Mouse (Mus musculus): ENCODE results near the gene 2610301B20Rik. TPM values are rescaled to one million over a fixed set of nuclear protein-coding genes. Genes with fewer than 3 reads are reported as not detected.
"Not testable (repeated sequence)": the region's sequence is repeated elsewhere in the genome, so short reads cannot be mapped to it uniquely, and the experiment has no call there.

Gene 2610301B20Rik
- polyA plus RNA-seq, 1 experiment from 2014 or later: 26.4 TPM

- H3K36me3 ChIP-seq: no peaks in the 10 kb centered on the region
- no peaks in the 10 kb centered on the region for H3K27me3 ChIP-seq
- H3K27ac ChIP-seq: peak overlapping the region; percentile 98
- peak overlapping the region; percentile 68 for H3K4me2 ChIP-seq
- ATAC-seq (replicated peaks; ENCODE audit: low FRiP score): no peak
- 32% methylated on average over 16 of the region's 16 CpGs for WGBS
- H3K4me1 ChIP-seq: peaks cover 12% of the 10 kb centered on the region
- peak overlapping the region; percentile 86 for H3K4me3 ChIP-seq (replicated peaks)
- no peaks in the 10 kb centered on the region for H3K9me3 ChIP-seq (replicated peaks)
- peak overlapping the region; percentile 77; the same call in 1 of the 2 replicates for H3K9ac ChIP-seq
Observed at GRCm38 (mm10) chr4:10872685-10873539, 1.4 kb upstream of the 2610301B20Rik start.

DNA sequence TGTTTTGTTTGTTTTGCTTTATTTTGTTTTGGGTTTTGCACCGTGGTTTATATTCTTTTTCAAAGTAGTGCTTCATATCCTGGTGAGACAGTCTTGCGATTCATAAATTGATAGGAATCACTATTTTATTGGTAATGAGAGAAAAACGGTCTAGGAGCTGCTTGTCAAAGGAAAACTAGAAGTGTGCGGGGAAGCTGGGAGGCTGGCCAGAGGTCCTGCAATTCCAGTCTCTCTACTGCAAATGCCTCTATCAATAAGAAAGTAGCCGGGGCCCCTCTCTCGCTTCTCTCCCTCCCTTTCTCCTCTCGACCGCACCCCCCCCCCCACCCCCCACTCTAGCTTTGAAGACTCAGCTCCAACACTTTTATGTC lies 764 bp upstream of the 2610301B20Rik start:
- peak overlapping the region; percentile 68 for H3K4me2 ChIP-seq
- peak; percentile 53 for ATAC-seq (replicated peaks; ENCODE audit: low FRiP score)
- H3K27me3 ChIP-seq: no peaks in the 10 kb centered on the region
- WGBS: 2% methylated on average over 7 of the region's 8 CpGs
- peaks cover 12% of the 10 kb centered on the region for H3K4me1 ChIP-seq
- H3K36me3 ChIP-seq: no peaks in the 10 kb centered on the region
- peak overlapping the region; percentile 98 for H3K27ac ChIP-seq
- peak overlapping the region; percentile 86 for H3K4me3 ChIP-seq (replicated peaks)
- no peaks in the 10 kb centered on the region for H3K9me3 ChIP-seq (replicated peaks)
- peak overlapping the region; percentile 77 for H3K9ac ChIP-seq

DNA sequence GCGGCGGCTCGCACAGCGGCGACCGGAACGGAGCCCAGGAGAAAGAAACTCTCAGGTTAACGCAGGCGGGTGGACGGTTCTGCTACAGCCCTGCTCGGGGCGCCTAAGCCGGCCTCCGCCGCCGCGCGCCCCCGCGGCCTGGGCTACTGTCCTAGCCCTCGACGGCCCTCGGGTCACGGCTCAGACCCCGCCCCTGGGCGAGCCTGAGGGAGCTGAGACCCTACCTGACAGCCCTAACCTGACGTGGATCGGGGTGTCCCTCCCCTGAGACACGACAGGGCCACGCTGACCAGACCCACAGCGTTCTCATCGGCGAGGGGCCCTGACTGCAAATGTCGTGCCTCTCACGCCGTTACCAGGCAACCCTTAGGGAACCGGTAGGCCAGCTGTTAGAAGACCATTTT lies 422 bp downstream of the 2610301B20Rik start:
- ATAC-seq (replicated peaks; ENCODE audit: low FRiP score): peak; percentile 89
- WGBS: under 1% methylated on average over 37 of the region's 37 CpGs
- no peaks in the 10 kb centered on the region for H3K36me3 ChIP-seq
- H3K9ac ChIP-seq: peak overlapping the region; percentile 77
- peak overlapping the region; percentile 86 for H3K4me3 ChIP-seq (replicated peaks)
- peak overlapping the region; percentile 98 for H3K27ac ChIP-seq
- H3K4me1 ChIP-seq: peaks cover 12% of the 10 kb centered on the region
- H3K4me2 ChIP-seq: peak overlapping the region; percentile 68
- H3K9me3 ChIP-seq (replicated peaks): no peaks in the 10 kb centered on the region
- H3K27me3 ChIP-seq: no peaks in the 10 kb centered on the region

DNA sequence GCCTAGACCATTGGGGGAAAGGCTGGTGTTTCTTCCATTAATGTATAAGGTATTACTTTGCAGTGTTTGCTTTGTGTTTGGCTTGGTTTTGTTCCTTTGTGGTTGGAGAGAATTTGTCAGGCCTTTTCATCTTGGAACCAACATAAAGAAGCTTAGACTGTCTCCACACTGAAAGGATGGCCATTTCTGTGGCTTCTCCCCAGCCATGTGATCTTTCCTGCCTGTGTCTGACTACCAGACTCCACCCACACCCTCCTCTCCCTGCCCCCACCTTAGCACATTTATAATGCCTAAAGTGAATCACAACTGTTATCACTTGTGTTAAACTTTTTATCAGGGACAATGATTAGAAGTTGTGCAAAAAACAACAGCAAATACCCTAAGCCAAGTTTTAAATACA lies 1.1 kb downstream of the 2610301B20Rik start:
- 0 out of 2 replicates have a peak, but pooled peaks cover 2% of the 10 kb centered on the region for H3K36me3 ChIP-seq
- no peaks in the 10 kb centered on the region for H3K9me3 ChIP-seq (replicated peaks)
- ATAC-seq (replicated peaks; ENCODE audit: low FRiP score): no peak
- peak overlapping the region; percentile 98; the same call in 1 of the 2 replicates for H3K27ac ChIP-seq
- peak overlapping the region; percentile 77 for H3K9ac ChIP-seq
- H3K4me2 ChIP-seq: peak overlapping the region; percentile 68
- H3K27me3 ChIP-seq: no peaks in the 10 kb centered on the region
- H3K4me3 ChIP-seq (replicated peaks): peak overlapping the region; percentile 86
- peaks cover 12% of the 10 kb centered on the region for H3K4me1 ChIP-seq

GRCm38 (mm10) chr4:10877057-10877456 lies 2.8 kb downstream of the 2610301B20Rik start:
- Histone ChIP-seq H3K4me2 (no peak overlapping the region), H3K36me3 (peaks cover 7% of the 10 kb centered on the region; the same call in 1 of the 2 replicates), H3K9ac (no peak overlapping the region), H3K27me3 (no peaks in the 10 kb centered on the region), H3K9me3 (replicated peaks) (no peaks in the 10 kb centered on the region), H3K4me3 (replicated peaks) (no peak overlapping the region), H3K4me1 (peaks cover 12% of the 10 kb centered on the region), H3K27ac (no peak overlapping the region)
- no peak for ATAC-seq (replicated peaks; ENCODE audit: low FRiP score)
- WGBS: 86% methylated on average over 1 of the region's 1 CpGs

DNA sequence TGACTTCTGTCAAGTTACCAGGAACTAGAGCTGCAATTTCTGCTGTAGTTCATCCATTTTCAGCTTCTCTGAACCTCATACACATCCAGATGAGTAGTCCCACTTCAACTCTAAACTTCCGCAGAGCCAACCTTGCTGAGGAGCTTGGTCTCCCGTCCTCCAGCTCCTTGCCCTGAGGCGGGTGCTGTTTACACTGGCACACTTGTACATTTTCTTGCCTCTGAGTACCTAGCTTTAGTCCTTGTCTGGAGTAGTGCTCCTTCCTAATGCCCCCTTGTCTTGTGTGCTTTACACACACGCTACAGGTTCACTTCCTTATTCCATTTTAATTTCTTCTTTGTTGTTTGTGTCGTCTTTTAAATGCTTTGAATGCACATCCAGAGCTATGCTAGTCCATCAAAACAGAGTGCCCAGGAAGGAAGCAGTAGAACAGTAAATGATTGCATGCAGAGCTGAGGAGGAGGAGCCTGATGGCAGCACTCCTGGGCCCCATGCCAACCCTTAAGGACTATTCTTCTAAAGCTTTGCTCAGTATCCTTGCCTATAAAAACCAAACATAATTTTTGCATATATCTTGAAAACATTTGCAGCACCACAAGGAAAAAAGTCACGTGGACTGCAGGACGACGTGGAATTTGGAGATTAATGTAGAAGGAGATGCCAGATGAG lies 9.6 kb downstream of the 2610301B20Rik start:
- Histone ChIP-seq H3K9ac (no peak overlapping the region), H3K9me3 (replicated peaks) (peaks cover 2% of the 10 kb centered on the region; the same call in 1 of the 2 replicates), H3K4me2 (no peak overlapping the region), H3K36me3 (peaks cover 59% of the 10 kb centered on the region), H3K27me3 (no peaks in the 10 kb centered on the region), H3K4me1 (no peaks in the 10 kb centered on the region), H3K4me3 (replicated peaks) (no peak overlapping the region), H3K27ac (no peak overlapping the region)
- 91% methylated on average over 8 of the region's 8 CpGs for WGBS
- no peak for ATAC-seq (replicated peaks; ENCODE audit: low FRiP score)

DNA sequence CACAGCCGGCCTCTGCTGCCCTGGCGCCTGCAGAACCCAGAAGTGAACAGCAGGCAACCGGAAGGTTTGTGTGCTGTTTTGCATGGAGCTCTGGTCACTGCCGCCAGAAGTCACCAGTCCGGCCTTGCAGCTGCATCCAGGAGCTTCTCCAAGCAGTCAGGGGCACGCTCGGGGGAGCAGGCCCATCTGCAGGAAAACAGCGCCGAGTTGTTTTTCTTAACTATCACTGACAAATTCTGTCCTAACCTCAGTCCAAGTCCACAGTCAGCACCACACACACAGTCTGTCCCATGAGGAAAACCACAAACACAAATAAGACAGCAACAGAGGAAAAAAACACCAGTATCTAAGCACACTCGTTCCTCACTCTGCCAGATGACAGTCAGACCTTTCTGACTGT lies 14.5 kb downstream of the 2610301B20Rik start:
- WGBS: 95% methylated on average over 10 of the region's 10 CpGs
- peaks cover 13% of the 10 kb centered on the region for H3K9me3 ChIP-seq (replicated peaks)
- no peak overlapping the region for H3K9ac ChIP-seq
- no peaks in the 10 kb centered on the region for H3K4me1 ChIP-seq
- H3K4me2 ChIP-seq: no peak overlapping the region
- ATAC-seq (replicated peaks; ENCODE audit: low FRiP score): no peak
- H3K27ac ChIP-seq: no peak overlapping the region
- peaks cover 57% of the 10 kb centered on the region for H3K36me3 ChIP-seq
- no peaks in the 10 kb centered on the region for H3K27me3 ChIP-seq
- no peak overlapping the region for H3K4me3 ChIP-seq (replicated peaks)

DNA sequence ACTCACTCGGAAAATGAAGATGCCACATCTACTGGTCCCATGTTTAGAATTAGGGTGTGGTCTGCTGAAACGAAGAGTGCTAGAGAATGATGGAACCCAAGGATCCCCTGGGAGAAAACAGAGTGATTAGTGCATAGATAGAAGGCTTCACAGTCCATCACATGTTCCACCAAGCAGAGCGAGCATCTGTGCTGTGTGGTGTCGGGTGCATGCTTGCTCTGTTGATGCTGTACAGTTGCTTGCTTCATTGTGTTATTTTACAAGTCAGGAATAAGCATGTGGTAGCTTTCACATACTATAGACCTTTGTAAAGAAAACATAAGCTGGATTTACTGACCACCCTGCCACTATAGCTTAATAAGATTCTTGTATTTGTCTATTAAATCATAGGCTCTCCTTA lies 22.0 kb downstream of the 2610301B20Rik start:
- Histone ChIP-seq H3K27ac (no peak overlapping the region), H3K4me3 (replicated peaks) (no peak overlapping the region), H3K4me2 (no peak overlapping the region), H3K9me3 (replicated peaks) (no peaks in the 10 kb centered on the region), H3K36me3 (peaks cover 43% of the 10 kb centered on the region), H3K27me3 (no peaks in the 10 kb centered on the region), H3K9ac (no peak overlapping the region), H3K4me1 (no peaks in the 10 kb centered on the region)
- ATAC-seq (replicated peaks; ENCODE audit: low FRiP score): no peak
- 83% methylated on average over 4 of the region's 4 CpGs for WGBS

DNA sequence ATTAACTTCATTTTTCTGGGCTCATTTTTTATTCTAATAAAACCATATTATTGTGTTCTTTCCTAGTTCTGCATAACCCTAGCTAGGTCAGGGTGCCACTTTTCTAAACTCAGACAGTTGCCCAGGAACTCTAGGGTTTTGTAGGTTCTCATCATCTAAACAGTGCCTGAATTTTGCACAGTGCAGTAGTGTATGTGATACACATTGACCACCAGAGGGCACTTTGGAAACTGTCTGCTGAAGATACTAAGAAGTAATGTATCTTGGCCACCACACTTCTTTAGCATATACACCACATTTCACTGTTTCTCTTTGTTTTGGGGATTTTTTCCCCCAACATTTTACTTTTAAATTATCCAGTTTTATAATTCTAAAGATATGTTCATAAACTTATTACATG lies 22.6 kb downstream of the 2610301B20Rik start:
- ATAC-seq (replicated peaks; ENCODE audit: low FRiP score): peak; percentile 80; the same call in 1 of the 2 replicates
- no peak overlapping the region for H3K4me2 ChIP-seq
- no peaks in the 10 kb centered on the region for H3K9me3 ChIP-seq (replicated peaks)
- H3K36me3 ChIP-seq: peaks cover 43% of the 10 kb centered on the region
- H3K4me3 ChIP-seq (replicated peaks): no peak overlapping the region
- H3K27ac ChIP-seq: no peak overlapping the region
- H3K9ac ChIP-seq: no peak overlapping the region
- no peaks in the 10 kb centered on the region for H3K27me3 ChIP-seq
- no peaks in the 10 kb centered on the region for H3K4me1 ChIP-seq

DNA sequence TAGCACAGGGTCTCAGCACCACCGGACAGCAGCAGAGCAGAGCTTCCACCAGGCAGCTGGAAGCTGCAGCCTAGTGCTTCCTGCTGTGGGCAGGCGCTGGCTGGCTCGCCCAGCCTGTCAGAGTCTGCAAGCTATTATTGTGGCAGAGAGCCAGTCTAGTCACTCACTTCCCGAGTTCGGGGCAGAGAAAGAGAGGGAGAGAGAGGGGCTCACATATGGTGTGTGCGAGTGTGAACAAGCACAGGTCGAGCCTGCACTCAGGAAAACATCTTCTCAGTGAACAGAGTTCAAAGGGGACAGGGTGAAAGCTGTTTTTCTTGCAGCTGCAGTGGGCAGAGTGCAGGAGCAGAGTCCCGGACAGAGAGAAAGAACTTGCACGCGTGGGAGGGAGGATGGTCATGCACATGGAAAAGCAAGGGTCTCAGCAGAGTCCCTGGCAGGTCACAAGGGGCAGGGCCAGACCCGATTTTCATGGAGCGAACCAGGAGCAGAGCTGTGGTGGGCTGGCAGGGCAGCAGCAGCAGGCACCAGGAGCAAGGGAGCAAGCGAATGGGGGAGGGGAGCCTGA lies 31.0 kb downstream of the 2610301B20Rik start:
- H3K4me3 ChIP-seq (replicated peaks): peak overlapping the region; percentile 13; the same call in 1 of the 2 replicates
- H3K36me3 ChIP-seq: no peaks in the 10 kb centered on the region
- H3K4me2 ChIP-seq: peak overlapping the region; percentile 50
- peak; percentile 78 for ATAC-seq (replicated peaks; ENCODE audit: low FRiP score)
- H3K9me3 ChIP-seq (replicated peaks): no peaks in the 10 kb centered on the region
- no peak overlapping the region for H3K9ac ChIP-seq
- no peaks in the 10 kb centered on the region for H3K27me3 ChIP-seq
- H3K27ac ChIP-seq: no peak overlapping the region
- H3K4me1 ChIP-seq: peaks cover 11% of the 10 kb centered on the region
- WGBS: 8% methylated on average over 13 of the region's 13 CpGs

- not testable (repeated sequence) for H3K27me3 ChIP-seq; H3K9ac ChIP-seq; H3K4me2 ChIP-seq; H3K4me1 ChIP-seq; ATAC-seq (replicated peaks; ENCODE audit: low FRiP score); H3K36me3 ChIP-seq; H3K4me3 ChIP-seq (replicated peaks); H3K27ac ChIP-seq; H3K9me3 ChIP-seq (replicated peaks)
- WGBS: 45% methylated on average over 7 of the region's 7 CpGs
Observed at GRCm38 (mm10) chr4:10911417-10911816, 37.1 kb downstream of the 2610301B20Rik start.

GRCm38 (mm10) chr4:10911909-10912478 lies 37.7 kb downstream of the 2610301B20Rik start:
- Histone ChIP-seq H3K4me1 (peaks cover 3% of the 10 kb centered on the region; the same call in 1 of the 2 replicates), H3K4me2 (no peak overlapping the region), H3K36me3 (no peaks in the 10 kb centered on the region), H3K4me3 (replicated peaks) (no peak overlapping the region), H3K9me3 (replicated peaks) (no peaks in the 10 kb centered on the region), H3K27me3 (no peaks in the 10 kb centered on the region), H3K27ac (no peak overlapping the region), H3K9ac (no peak overlapping the region)
- 80% methylated on average over 6 of the region's 6 CpGs for WGBS
- ATAC-seq (replicated peaks; ENCODE audit: low FRiP score): no peak

Data from kidney, embryonic 15.5 days (tissue).